ENCODE assay signal across 8 mouse cellular contexts in genomic region chr8:83100041-83100440, GRCm38 (mm10).
DNase-seq lines count a peak whose midpoint lies in the region; ATAC-seq and TF ChIP-seq lines count a peak whose summit lies in the region.

No protein-coding gene starts in this region.

- no peaks in the 10 kb centered on the region for H3K36me3 ChIP-seq in embryonic facial prominence, embryonic 11.5 days (replicated peaks; ENCODE audit: control insufficient read depth, insufficient read depth, low read depth, low read length)
- H3K36me3 ChIP-seq in embryonic facial prominence, embryonic 10.5 days (replicated peaks): no peaks in the 10 kb centered on the region
- no peaks in the 10 kb centered on the region for H3K36me3 ChIP-seq in limb, embryonic 14.5 days (ENCODE audit: control insufficient read depth, insufficient read depth, low read length)
- no peaks in the 10 kb centered on the region for H3K36me3 ChIP-seq in limb, embryonic 10.5 days
- no peaks in the 10 kb centered on the region for H3K36me3 ChIP-seq in intestine, embryonic 16.5 days (ENCODE audit: control insufficient read depth, insufficient read depth, low read length)

- H3K27me3 ChIP-seq in embryonic facial prominence, embryonic 11.5 days (ENCODE audit: control insufficient read depth, insufficient read depth, low read length): no peaks in the 10 kb centered on the region
- no peaks in the 10 kb centered on the region for H3K27me3 ChIP-seq in embryonic facial prominence, embryonic 10.5 days (replicated peaks; ENCODE audit: low read depth, poor library complexity, severe bottlenecking)
- H3K27me3 ChIP-seq in limb, embryonic 14.5 days (ENCODE audit: control insufficient read depth, insufficient read depth, low read length): no peaks in the 10 kb centered on the region
- no peaks in the 10 kb centered on the region for H3K27me3 ChIP-seq in limb, embryonic 10.5 days (ENCODE audit: low read depth, poor library complexity, severe bottlenecking)
- H3K27me3 ChIP-seq in intestine, embryonic 16.5 days (replicated peaks; ENCODE audit: control insufficient read depth, insufficient read depth, low read length): no peaks in the 10 kb centered on the region

- TF ChIP-seq POLR2A in limb, embryonic 14.5 days (IDR thresholded peaks at IDR 0.05; ENCODE audit: borderline replicate concordance, extremely low read depth, insufficient read depth, insufficient read length): no peak

- DNase-seq in embryonic facial prominence, embryonic 11.5 days (ENCODE audit: low spot score): peak; percentile 70
- no peak for DNase-seq in embryonic facial prominence, embryonic 10.5 days (ENCODE audit: low spot score)
- DNase-seq in limb, embryonic 14.5 days (ENCODE audit: low spot score): peak; percentile 73
- DNase-seq in limb, embryonic 10.5 days (ENCODE audit: low spot score): no peak
- DNase-seq in adipocyte (ENCODE audit: low spot score): peak; percentile 32
- DNase-seq in lung, postnatal 25 days (ENCODE audit: low spot score): peak; percentile 37

- H3K27ac ChIP-seq in embryonic facial prominence, embryonic 11.5 days (replicated peaks; ENCODE audit: low read depth, low read length): no peak overlapping the region
- H3K27ac ChIP-seq in embryonic facial prominence, embryonic 10.5 days (replicated peaks): no peak overlapping the region
- H3K27ac ChIP-seq in limb, embryonic 14.5 days (replicated peaks; ENCODE audit: low read depth, low read length): no peak overlapping the region
- H3K27ac ChIP-seq in limb, embryonic 10.5 days: no peak overlapping the region
- H3K27ac ChIP-seq in intestine, embryonic 16.5 days (ENCODE audit: low read length): no peak overlapping the region

- no peak overlapping the region for H3K4me2 ChIP-seq in embryonic facial prominence, embryonic 11.5 days (ENCODE audit: low read depth, low read length)
- no peak overlapping the region for H3K4me2 ChIP-seq in limb, embryonic 14.5 days (replicated peaks; ENCODE audit: low read depth, low read length, severe bottlenecking)
- H3K4me2 ChIP-seq in intestine, embryonic 16.5 days (ENCODE audit: low read depth, low read length): no peak overlapping the region

- 35% methylated on average over 1 of the region's 1 CpGs for WGBS in embryonic facial prominence, embryonic 11.5 days
- 57% methylated on average over 1 of the region's 1 CpGs for WGBS in embryonic facial prominence, embryonic 10.5 days
- WGBS in limb, embryonic 14.5 days: 40% methylated on average over 1 of the region's 1 CpGs
- WGBS in limb, embryonic 10.5 days: 37% methylated on average over 1 of the region's 1 CpGs
- WGBS in intestine, embryonic 16.5 days: 26% methylated on average over 1 of the region's 1 CpGs

- H3K4me1 ChIP-seq in embryonic facial prominence, embryonic 11.5 days (ENCODE audit: control insufficient read depth, insufficient read depth, low read length): no peaks in the 10 kb centered on the region
- no peaks in the 10 kb centered on the region for H3K4me1 ChIP-seq in embryonic facial prominence, embryonic 10.5 days
- H3K4me1 ChIP-seq in limb, embryonic 14.5 days (ENCODE audit: control insufficient read depth, insufficient read depth, low read length): no peaks in the 10 kb centered on the region
- 0 out of 2 replicates have a peak, but pooled peaks cover 4% of the 10 kb centered on the region for H3K4me1 ChIP-seq in limb, embryonic 10.5 days
- H3K4me1 ChIP-seq in intestine, embryonic 16.5 days (ENCODE audit: control insufficient read depth, insufficient read depth, low read length): no peaks in the 10 kb centered on the region

- no peak overlapping the region for H3K4me3 ChIP-seq in embryonic facial prominence, embryonic 11.5 days (ENCODE audit: low read depth, low read length)
- no peak overlapping the region for H3K4me3 ChIP-seq in embryonic facial prominence, embryonic 10.5 days
- no peak overlapping the region for H3K4me3 ChIP-seq in limb, embryonic 14.5 days (replicated peaks; ENCODE audit: low read length)
- H3K4me3 ChIP-seq in limb, embryonic 10.5 days: no peak overlapping the region
- H3K4me3 ChIP-seq in intestine, embryonic 16.5 days (ENCODE audit: low read length): no peak overlapping the region

- no peaks in the 10 kb centered on the region for H3K9me3 ChIP-seq in embryonic facial prominence, embryonic 11.5 days (replicated peaks; ENCODE audit: control insufficient read depth, low read length)
- no peaks in the 10 kb centered on the region for H3K9me3 ChIP-seq in embryonic facial prominence, embryonic 10.5 days
- H3K9me3 ChIP-seq in limb, embryonic 14.5 days (ENCODE audit: control insufficient read depth, low read length): no peaks in the 10 kb centered on the region
- no peaks in the 10 kb centered on the region for H3K9me3 ChIP-seq in limb, embryonic 10.5 days (replicated peaks)
- no peaks in the 10 kb centered on the region for H3K9me3 ChIP-seq in intestine, embryonic 16.5 days (ENCODE audit: control insufficient read depth, low read length)

- H3K9ac ChIP-seq in embryonic facial prominence, embryonic 11.5 days (replicated peaks; ENCODE audit: low read length): no peak overlapping the region
- no peak overlapping the region for H3K9ac ChIP-seq in limb, embryonic 14.5 days (ENCODE audit: low read depth, low read length, severe bottlenecking)
- no peak overlapping the region for H3K9ac ChIP-seq in intestine, embryonic 16.5 days (ENCODE audit: low read depth, low read length)

- ATAC-seq in embryonic facial prominence, embryonic 11.5 days (replicated peaks; ENCODE audit: insufficient number of reproducible peaks, low FRiP score, low TSS enrichment, low read depth): no peak
- no peak for ATAC-seq in limb, embryonic 14.5 days (ENCODE audit: low FRiP score, low read depth)
- no peak for ATAC-seq in erythroid progenitor cell, adult 5-6 weeks (replicated peaks; ENCODE audit: low FRiP score, poor library complexity, severe bottlenecking)
- no peak for ATAC-seq in intestine, embryonic 16.5 days

Comparison
In these comparisons a context has a peak if more than half of its experiments do, and no peak if none do; other contexts are left out.
1. DNase-seq: peak in embryonic facial prominence, embryonic 11.5 days (single experiment), limb, embryonic 14.5 days (single experiment), adipocyte (single experiment) and lung, postnatal 25 days (single experiment); none in embryonic facial prominence, embryonic 10.5 days (single experiment) and limb, embryonic 10.5 days (single experiment).